Mouse (Mus musculus): ENCODE measurements around the gene Atn1. TPM values are rescaled to one million over a fixed set of nuclear protein-coding genes. Genes with fewer than 3 reads are reported as not detected.

Atn1 gene
- polyA plus RNA-seq, 1 experiment from 2014 or later: 16.1 TPM

GRCm38 (mm10) chr6:124702102-124702783 lies 54.1 kb downstream of the Atn1 start:
- H3K4me2 ChIP-seq: no peak overlapping the region
- ATAC-seq (ENCODE audit: borderline replicate concordance, extremely low read depth, low FRiP score, low TSS enrichment): peak; percentile 2; the same call in 1 of the 2 replicates
- 89% methylated on average over 17 of the region's 17 CpGs for WGBS
- peaks cover 7% of the 10 kb centered on the region; the same call in 1 of the 2 replicates for H3K4me1 ChIP-seq
- H3K9me3 ChIP-seq: no peaks in the 10 kb centered on the region
- H3K9ac ChIP-seq: no peak overlapping the region
- H3K27ac ChIP-seq: no peak overlapping the region
- no peak overlapping the region for H3K4me3 ChIP-seq
- no peaks in the 10 kb centered on the region for H3K27me3 ChIP-seq
- H3K36me3 ChIP-seq: peaks cover 68% of the 10 kb centered on the region

DNA sequence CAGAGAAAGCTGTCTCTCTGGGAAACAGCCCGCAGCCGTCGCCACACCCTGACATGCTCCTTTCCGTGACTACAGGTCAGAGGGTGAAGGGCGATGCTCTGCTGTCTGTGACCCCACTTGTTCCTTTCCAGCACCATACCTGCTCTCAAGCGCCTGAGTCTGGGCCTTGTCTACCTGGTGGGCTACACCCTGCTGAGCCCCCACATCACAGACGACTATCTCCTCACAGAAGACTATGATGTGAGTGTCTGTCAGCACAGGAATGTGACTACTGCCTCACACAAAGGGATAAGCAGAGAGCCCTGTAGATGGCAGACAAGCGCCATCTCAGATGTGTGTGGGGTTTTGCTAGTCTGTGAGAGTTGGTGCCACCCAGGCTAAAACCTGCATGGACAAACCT lies 55.0 kb downstream of the Atn1 start:
- WGBS: 74% methylated on average over 8 of the region's 8 CpGs
- H3K27me3 ChIP-seq: no peaks in the 10 kb centered on the region
- no peak for ATAC-seq (ENCODE audit: borderline replicate concordance, extremely low read depth, low FRiP score, low TSS enrichment)
- no peaks in the 10 kb centered on the region for H3K9me3 ChIP-seq
- H3K27ac ChIP-seq: no peak overlapping the region
- no peak overlapping the region for H3K4me2 ChIP-seq
- H3K4me1 ChIP-seq: peaks cover 7% of the 10 kb centered on the region; the same call in 1 of the 2 replicates
- peaks cover 68% of the 10 kb centered on the region for H3K36me3 ChIP-seq
- no peak overlapping the region for H3K9ac ChIP-seq
- H3K4me3 ChIP-seq: no peak overlapping the region

DNA sequence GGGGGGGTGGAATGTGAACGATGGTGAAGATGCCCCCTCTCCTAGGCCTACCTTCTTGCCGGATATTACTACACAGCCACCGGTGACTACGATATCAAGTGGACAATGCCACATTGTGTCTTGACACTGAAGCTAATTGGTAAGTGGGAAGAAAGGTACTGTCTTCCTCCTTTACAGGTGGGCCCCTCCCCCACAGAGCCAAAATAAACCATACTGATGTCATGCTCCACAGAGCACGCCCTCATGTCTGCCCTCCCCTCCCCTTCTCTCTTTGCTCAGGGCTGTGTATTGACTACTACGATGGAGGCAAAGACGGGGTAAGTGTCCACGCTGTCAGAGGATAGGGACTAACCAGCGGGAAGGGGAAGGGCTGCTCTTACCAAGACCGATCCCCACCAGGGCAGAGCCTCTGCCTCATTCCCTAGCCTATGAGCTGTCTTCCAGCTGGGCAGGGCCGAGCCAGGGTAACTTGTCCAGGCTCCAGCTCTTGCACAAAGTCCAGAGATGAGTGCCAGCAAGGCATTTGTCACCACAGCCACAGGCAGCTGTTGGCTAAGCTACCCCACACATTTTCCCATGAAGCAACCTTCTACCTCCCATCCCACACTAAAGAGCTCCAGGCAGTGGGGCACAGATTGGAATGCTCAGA lies 56.2 kb downstream of the Atn1 start:
- Histone ChIP-seq H3K27me3 (no peaks in the 10 kb centered on the region), H3K36me3 (peaks cover 59% of the 10 kb centered on the region), H3K9ac (no peak overlapping the region; the same call in 1 of the 2 replicates), H3K9me3 (no peaks in the 10 kb centered on the region), H3K4me3 (no peak overlapping the region), H3K27ac (peak overlapping the region; percentile 31; the same call in 1 of the 2 replicates), H3K4me1 (peaks cover 7% of the 10 kb centered on the region; the same call in 1 of the 2 replicates), H3K4me2 (no peak overlapping the region)
- ATAC-seq (ENCODE audit: borderline replicate concordance, extremely low read depth, low FRiP score, low TSS enrichment): peak; percentile 69
- 67% methylated on average over 11 of the region's 11 CpGs for whole genome bisulfite sequencing

DNA sequence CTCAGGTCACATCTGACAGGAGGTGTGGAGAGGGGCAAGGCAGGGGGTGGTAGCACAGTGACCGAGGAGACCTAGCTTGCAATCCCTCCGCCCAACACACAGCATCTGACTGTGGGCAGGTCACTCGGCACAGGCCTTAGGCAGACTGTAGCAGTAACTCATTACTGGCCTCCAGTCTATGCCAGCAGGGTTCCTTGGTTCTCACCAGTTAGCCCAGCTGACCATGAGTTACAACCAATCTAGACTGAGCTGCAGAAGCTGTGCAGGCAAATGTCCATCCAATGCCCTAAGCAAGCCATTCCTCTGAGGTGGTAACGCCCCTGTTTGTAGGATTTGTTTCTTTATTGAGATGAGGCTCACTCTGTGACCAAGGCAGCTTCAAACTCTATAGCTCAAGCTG lies 57.0 kb downstream of the Atn1 start:
- ATAC-seq (ENCODE audit: borderline replicate concordance, extremely low read depth, low FRiP score, low TSS enrichment): no peak
- Histone ChIP-seq H3K4me1 (peaks cover 13% of the 10 kb centered on the region), H3K9ac (no peak overlapping the region), H3K9me3 (no peaks in the 10 kb centered on the region), H3K36me3 (peaks cover 52% of the 10 kb centered on the region), H3K4me3 (no peak overlapping the region), H3K27ac (no peak overlapping the region), H3K27me3 (no peaks in the 10 kb centered on the region), H3K4me2 (no peak overlapping the region)
- 80% methylated on average over 4 of the region's 4 CpGs for WGBS

DNA sequence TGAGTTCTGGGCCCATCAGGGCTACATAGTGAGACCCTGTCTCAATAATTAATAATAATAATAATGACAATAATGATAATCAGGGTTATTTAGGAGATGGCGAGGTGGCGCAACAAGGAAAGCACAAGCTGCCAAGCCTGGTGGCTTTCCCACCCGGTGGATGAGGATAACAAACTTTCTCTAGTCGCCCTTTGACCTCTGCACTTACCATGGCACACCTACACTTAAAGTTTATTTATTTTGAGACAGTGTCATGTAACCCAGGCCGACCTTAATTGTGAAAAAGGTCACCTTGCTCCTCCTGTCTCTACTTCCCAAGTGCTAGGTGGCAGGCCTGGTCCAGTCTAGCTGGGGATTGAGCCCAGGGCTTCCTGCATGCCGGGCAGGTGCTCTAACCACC lies 57.6 kb downstream of the Atn1 start:
- Histone ChIP-seq H3K9ac (no peak overlapping the region), H3K4me1 (peaks cover 18% of the 10 kb centered on the region), H3K4me2 (no peak overlapping the region), H3K4me3 (no peak overlapping the region), H3K27me3 (no peaks in the 10 kb centered on the region), H3K27ac (no peak overlapping the region), H3K36me3 (peaks cover 46% of the 10 kb centered on the region), H3K9me3 (no peaks in the 10 kb centered on the region)
- WGBS: 67% methylated on average over 6 of the region's 6 CpGs
- ATAC-seq (ENCODE audit: borderline replicate concordance, extremely low read depth, low FRiP score, low TSS enrichment): no peak

DNA sequence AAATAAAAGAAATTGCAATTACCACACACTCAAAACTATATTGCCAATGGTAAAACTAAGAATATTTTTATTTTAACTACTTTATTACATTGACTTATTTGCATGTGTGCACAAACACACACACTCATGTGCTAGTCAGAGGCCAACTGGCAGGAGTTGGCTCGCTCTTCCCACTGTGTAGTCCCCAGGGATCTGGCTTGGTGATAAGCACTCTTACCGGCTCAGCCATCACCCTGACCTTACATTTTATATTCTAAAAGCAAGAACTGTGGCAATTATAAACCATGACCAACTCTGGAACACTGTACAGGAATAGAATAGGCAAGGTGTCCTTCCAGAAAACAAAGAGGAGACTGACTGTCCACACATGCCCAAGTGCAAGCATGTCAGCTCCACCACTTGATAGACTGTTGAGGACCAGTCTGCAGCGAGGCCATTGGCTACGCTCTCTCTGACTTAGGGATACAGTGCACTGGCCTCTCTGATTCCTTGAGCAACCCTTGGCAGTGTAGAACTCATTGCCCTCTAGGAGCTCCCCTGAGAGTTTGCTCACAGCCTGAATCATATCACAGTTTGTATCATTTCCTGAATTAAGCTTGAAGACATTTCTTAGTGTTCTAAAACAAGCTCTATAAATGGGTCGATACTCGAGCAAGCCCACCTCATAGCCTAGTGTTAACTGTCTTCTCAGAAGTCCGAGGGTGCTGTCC lies 59.7 kb downstream of the Atn1 start:
- Histone ChIP-seq H3K9ac (no peak overlapping the region), H3K9me3 (no peaks in the 10 kb centered on the region), H3K4me3 (no peak overlapping the region), H3K4me2 (no peak overlapping the region), H3K4me1 (peaks cover 27% of the 10 kb centered on the region), H3K27ac (no peak overlapping the region), H3K27me3 (no peaks in the 10 kb centered on the region), H3K36me3 (peaks cover 26% of the 10 kb centered on the region)
- WGBS: 90% methylated on average over 7 of the region's 7 CpGs
- no peak for ATAC-seq (ENCODE audit: borderline replicate concordance, extremely low read depth, low FRiP score, low TSS enrichment)

GRCm38 (mm10) chr6:124694166-124694955 lies 62.0 kb downstream of the Atn1 start:
- Histone ChIP-seq H3K4me1 (peaks cover 20% of the 10 kb centered on the region), H3K4me3 (no peak overlapping the region), H3K9me3 (no peaks in the 10 kb centered on the region), H3K27ac (peak overlapping the region; percentile 87), H3K27me3 (no peaks in the 10 kb centered on the region), H3K9ac (no peak overlapping the region), H3K36me3 (peaks cover 5% of the 10 kb centered on the region), H3K4me2 (peak overlapping the region; percentile 16)
- peak; percentile 86; the same call in 1 of the 2 replicates for ATAC-seq (ENCODE audit: borderline replicate concordance, extremely low read depth, low FRiP score, low TSS enrichment)
- WGBS: 60% methylated on average over 15 of the region's 15 CpGs

GRCm38 (mm10) chr6:124693243-124693981 lies 62.9 kb downstream of the Atn1 start:
- Histone ChIP-seq H3K4me2 (no peak overlapping the region), H3K9me3 (no peaks in the 10 kb centered on the region), H3K4me1 (peaks cover 20% of the 10 kb centered on the region), H3K4me3 (no peak overlapping the region), H3K27ac (peak overlapping the region; percentile 87), H3K9ac (no peak overlapping the region), H3K36me3 (no peaks in the 10 kb centered on the region), H3K27me3 (no peaks in the 10 kb centered on the region)
- 50% methylated on average over 15 of the region's 15 CpGs for whole genome bisulfite sequencing
- ATAC-seq (ENCODE audit: borderline replicate concordance, extremely low read depth, low FRiP score, low TSS enrichment): no peak

MicroRNAs within 50 kb of the gene (microRNA counts, 519-probe panel; counts per million panel counts)
- microRNA mmu-miR-141: 2,674 counts per million, percentile 66 among the panel's probes with 10 or more counts
- microRNA mmu-miR-200c: 3,494 counts per million, percentile 92 among the panel's probes with 10 or more counts

Small RNA genes within 50 kb of the gene (microRNA-seq; reads per million reads assigned to microRNA genes)
- gene Mir141 (1,755 reads per million, percentile 81 among the genes with 10 or more reads in this experiment), gene Mir200c (12,999 reads per million, percentile 96 among the genes with 10 or more reads in this experiment)

Other genes starting within 250 kb of the Atn1 start
- gene C1ra, start 244.1 kb downstream of the Atn1 start, polyA plus RNA-seq (2015; fragmentation: Nextera tagmentation; extraction: Ambion mirVana): 3.1 and 4.6 TPM in 2 replicates
- gene C1s1, start 214.2 kb downstream of the Atn1 start, polyA plus RNA-seq (2015; fragmentation: Nextera tagmentation; extraction: Ambion mirVana): 2.6 and 3.6 TPM in 2 replicates
- not detected in 2 replicates for gene C1rb, start 186.2 kb downstream of the Atn1 start, polyA plus RNA-seq (2015; fragmentation: Nextera tagmentation; extraction: Ambion mirVana)
- 0.07 TPM in 1 of 2 replicates, not detected in the other for gene C1s2, start 120.4 kb downstream of the Atn1 start, polyA plus RNA-seq (2015; fragmentation: Nextera tagmentation; extraction: Ambion mirVana)
- 56.8 and 61.9 TPM in 2 replicates for gene Lpcat3, start 93.5 kb downstream of the Atn1 start, polyA plus RNA-seq (2015; fragmentation: Nextera tagmentation; extraction: Ambion mirVana)
- gene Emg1, start 44.3 kb downstream of the Atn1 start, polyA plus RNA-seq (2015; fragmentation: Nextera tagmentation; extraction: Ambion mirVana): 199 and 200 TPM in 2 replicates
- 327 and 340 TPM in 2 replicates for gene Phb2, start 44.2 kb downstream of the Atn1 start, polyA plus RNA-seq (2015; fragmentation: Nextera tagmentation; extraction: Ambion mirVana)
- 17.3 and 24.3 TPM in 2 replicates for gene Ptpn6, start 17.8 kb downstream of the Atn1 start, polyA plus RNA-seq (2015; fragmentation: Nextera tagmentation; extraction: Ambion mirVana)
- 406 and 416 TPM in 2 replicates for gene Grcc10, start 15.2 kb downstream of the Atn1 start, polyA plus RNA-seq (2015; fragmentation: Nextera tagmentation; extraction: Ambion mirVana)
- gene Gm45234, start 503 bp downstream of the Atn1 start, polyA plus RNA-seq (2015; fragmentation: Nextera tagmentation; extraction: Ambion mirVana): not detected in 2 replicates
- 2.1 and 3.4 TPM in 2 replicates for gene Eno2, start 13.1 kb upstream of the Atn1 start, polyA plus RNA-seq (2015; fragmentation: Nextera tagmentation; extraction: Ambion mirVana)
- gene Lrrc23, start 23.2 kb upstream of the Atn1 start, polyA plus RNA-seq (2015; fragmentation: Nextera tagmentation; extraction: Ambion mirVana): 11.7 and 13.7 TPM in 2 replicates
- gene Spsb2, start 52.1 kb upstream of the Atn1 start, polyA plus RNA-seq (2015; fragmentation: Nextera tagmentation; extraction: Ambion mirVana): 11.6 and 12.7 TPM in 2 replicates
- gene Tpi1, start 57.8 kb upstream of the Atn1 start, polyA plus RNA-seq (2015; fragmentation: Nextera tagmentation; extraction: Ambion mirVana): 712 and 746 TPM in 2 replicates
- gene Usp5, start 73.0 kb upstream of the Atn1 start, polyA plus RNA-seq (2015; fragmentation: Nextera tagmentation; extraction: Ambion mirVana): 149 and 152 TPM in 2 replicates
- gene Cdca3, start 73.0 kb upstream of the Atn1 start, polyA plus RNA-seq (2015; fragmentation: Nextera tagmentation; extraction: Ambion mirVana): 188 and 197 TPM in 2 replicates
- gene Gnb3, start 83.8 kb upstream of the Atn1 start, polyA plus RNA-seq (2015; fragmentation: Nextera tagmentation; extraction: Ambion mirVana): 0.38 and 1.1 TPM in 2 replicates
- 23.9 and 26.9 TPM in 2 replicates for gene P3h3, start 101.2 kb upstream of the Atn1 start, polyA plus RNA-seq (2015; fragmentation: Nextera tagmentation; extraction: Ambion mirVana)
- 0.54 and 0.59 TPM in 2 replicates for gene Gpr162, start 107.5 kb upstream of the Atn1 start, polyA plus RNA-seq (2015; fragmentation: Nextera tagmentation; extraction: Ambion mirVana)
- 0.08 and 0.26 TPM in 2 replicates for gene Cd4, start 131.7 kb upstream of the Atn1 start, polyA plus RNA-seq (2015; fragmentation: Nextera tagmentation; extraction: Ambion mirVana)
- gene Lag3, start 155.2 kb upstream of the Atn1 start, polyA plus RNA-seq (2015; fragmentation: Nextera tagmentation; extraction: Ambion mirVana): 2.3 TPM in 2 replicates
- 454 and 458 TPM in 2 replicates for gene Ptms, start 163.6 kb upstream of the Atn1 start, polyA plus RNA-seq (2015; fragmentation: Nextera tagmentation; extraction: Ambion mirVana)
- gene Mlf2, start 174.9 kb upstream of the Atn1 start, polyA plus RNA-seq (2015; fragmentation: Nextera tagmentation; extraction: Ambion mirVana): 378 and 389 TPM in 2 replicates
- gene Cops7a, start 209.0 kb upstream of the Atn1 start, polyA plus RNA-seq (2015; fragmentation: Nextera tagmentation; extraction: Ambion mirVana): 142 and 151 TPM in 2 replicates
- 0.74 and 0.96 TPM in 2 replicates for gene Pianp, start 240.2 kb upstream of the Atn1 start, polyA plus RNA-seq (2015; fragmentation: Nextera tagmentation; extraction: Ambion mirVana)

All from lung, embryonic 15.5 days (tissue).